9 mouse cellular contexts compared by ENCODE assay signal in the genomic region with DNA sequence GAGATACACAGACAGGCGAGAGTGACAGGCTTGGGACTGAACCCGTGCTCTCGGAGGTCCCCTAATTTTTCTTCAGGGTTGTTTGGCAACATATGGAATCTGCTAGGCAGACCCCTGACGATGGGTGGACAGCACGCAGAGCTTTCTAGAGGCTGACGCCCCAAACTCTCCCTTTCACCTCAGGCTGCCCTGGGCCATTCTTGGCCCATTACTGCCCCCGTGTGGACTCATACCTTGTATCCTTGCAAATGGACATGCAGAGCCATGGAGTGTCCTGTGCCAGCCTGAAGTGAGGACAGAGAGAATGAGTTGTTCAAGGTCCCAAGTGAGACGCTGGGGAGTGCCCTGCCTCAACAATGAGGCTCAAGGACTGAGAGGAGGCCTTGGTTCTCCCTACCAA. TPM values are rescaled to one million over a fixed set of nuclear protein-coding genes. Genes with fewer than 3 reads are reported as not detected.
A peak's percentile ranks its signal among the peaks of the same experiment; 100 is the strongest.
DNase-seq lines count a peak whose midpoint lies in the region; ATAC-seq and TF ChIP-seq lines count a peak whose summit lies in the region.
"Had no signal": no experiment of that assay in that cellular context is flagged by ENCODE, and none has a peak within 500 bp of the region (broad histone marks: within the 10 kb centered on the region; RNA-seq: fewer than 3 reads in every experiment).

No protein-coding gene starts in this region.

- H3K9ac ChIP-seq in heart, embryonic 12.5 days: no peak overlapping the region
- H3K9ac ChIP-seq in ES-Bruce4 (ENCODE audit: low read depth, poor library complexity, severe bottlenecking): no peak overlapping the region
- H3K9ac ChIP-seq: lung, embryonic 15.5 days had no signal

- H3K27ac ChIP-seq in heart, embryonic 12.5 days (ENCODE audit: poor library complexity, severe bottlenecking): no peak overlapping the region
- H3K27ac ChIP-seq in ES-Bruce4 (ENCODE audit: insufficient read depth, low read length): no peak overlapping the region
- H3K27ac ChIP-seq in layer of hippocampus, adult 2 months: no peak overlapping the region

- DNase-seq in heart, adult 18-20 months: peak; percentile 73 to 82
- peak; percentile 62 for DNase-seq in cerebellum, adult 11-12 months
- peak; percentile 72 for DNase-seq in gastrocnemius, postnatal 10 days
- DNase-seq in layer of hippocampus, adult 2 months (ENCODE audit: low spot score in 2 of 2): peak in 1 of 2 experiments; percentile 62
- peak; percentile 74 to 82 for DNase-seq in spleen, postnatal 36 days (ENCODE audit: low spot score in 2 of 2)

- peaks cover 14% of the 10 kb centered on the region for H3K4me1 ChIP-seq in heart, embryonic 12.5 days (replicated peaks)
- H3K4me1 ChIP-seq in ES-Bruce4 (ENCODE audit: control insufficient read depth, insufficient read depth, low read length): no peaks in the 10 kb centered on the region

- 24% methylated on average over 8 of the region's 8 CpGs for WGBS in heart, embryonic 12.5 days

- no peak overlapping the region for H3K4me3 ChIP-seq in heart, embryonic 12.5 days
- H3K4me3 ChIP-seq in ES-Bruce4 (ENCODE audit: low read depth, low read length): no peak overlapping the region
- no peak overlapping the region for H3K4me3 ChIP-seq in layer of hippocampus, adult 2 months
- H3K4me3 ChIP-seq: lung, embryonic 15.5 days had no signal

- no peaks in the 10 kb centered on the region for H3K27me3 ChIP-seq in heart, embryonic 12.5 days (replicated peaks)
- no peaks in the 10 kb centered on the region for H3K27me3 ChIP-seq in ES-Bruce4 (ENCODE audit: control insufficient read depth, insufficient read depth, low read length, poor library complexity, severe bottlenecking)
- H3K27me3 ChIP-seq: lung, embryonic 15.5 days had no signal

- peak; percentile 69 for TF ChIP-seq CTCF in ES-Bruce4 (IDR thresholded peaks at IDR 0.05; ENCODE audit: low read depth, low read length)
- TF ChIP-seq CTCF in layer of hippocampus, adult 2 months (conservative IDR thresholded peaks at IDR 0.05): peak; percentile 78

- H3K36me3 ChIP-seq in heart, embryonic 12.5 days: peaks cover 16% of the 10 kb centered on the region
- peaks cover 8% of the 10 kb centered on the region for H3K36me3 ChIP-seq in ES-Bruce4 (ENCODE audit: control insufficient read depth, insufficient read depth, low read length, poor library complexity, severe bottlenecking)

- TF ChIP-seq EP300 in ES-Bruce4 (IDR thresholded peaks at IDR 0.05; ENCODE audit: insufficient read depth, low read depth, low read length): no peak

- H3K9me3 ChIP-seq in heart, embryonic 12.5 days (replicated peaks): no peaks in the 10 kb centered on the region
- no peaks in the 10 kb centered on the region for H3K9me3 ChIP-seq in ES-Bruce4 (replicated peaks; ENCODE audit: control insufficient read depth, insufficient read depth, low read length, poor library complexity, severe bottlenecking)
- H3K9me3 ChIP-seq: lung, embryonic 15.5 days had no signal

- no peak for ATAC-seq in heart, embryonic 12.5 days (ENCODE audit: insufficient number of reproducible peaks, low FRiP score)
- peak; percentile 43 for ATAC-seq in megakaryocyte progenitor cell, adult 5-6 weeks (replicated peaks; ENCODE audit: poor library complexity)

- no peak for TF ChIP-seq POLR2A in ES-Bruce4 (IDR thresholded peaks at IDR 0.05; ENCODE audit: insufficient read depth, low read length)

- H3K4me2 ChIP-seq in heart, embryonic 12.5 days: no peak overlapping the region
- H3K4me2 ChIP-seq: lung, embryonic 15.5 days had no signal

RNA-seq across cellular contexts. Expression of gene Phykpl, which starts 1.8 kb away (rescaled TPM):
- total RNA-seq in heart, adult 18-20 months (2021): 1 to 10 TPM; 7.8 to 8.5 TPM
- 15.1 and 16.9 TPM in 2 replicates for polyA plus RNA-seq in heart, embryonic 12.5 days (2016; fragmentation: Nextera tagmentation; extraction: Ambion mirVana)
- polyA plus RNA-seq in ES-Bruce4 (2011; ENCODE audit: insufficient read depth, insufficient read length, low read depth, missing spikeins): 8.1 and 10.5 TPM in 2 replicates
- 10 to 100 TPM; 18.9 to 21.7 TPM for total RNA-seq in gastrocnemius, postnatal 10 days (2021)
- total RNA-seq in layer of hippocampus, adult 2 months (2021): 1 to 10 TPM; 8.1 to 9.4 TPM
- total RNA-seq in megakaryocyte progenitor cell, adult 5-6 weeks (2015): 10.7 and 11.2 TPM in 2 replicates
- 9.8 and 15.4 TPM in 2 replicates for total RNA-seq in megakaryocyte progenitor cell, adult 5-6 weeks (2017)

RNA-seq across cellular contexts. Expression of gene Hnrnpab, which starts 23.9 kb away (rescaled TPM):
- total RNA-seq in heart, adult 18-20 months (2021): 100 to 1,000 TPM; 132 to 133 TPM
- 428 and 457 TPM in 2 replicates for polyA plus RNA-seq in heart, embryonic 12.5 days (2016; fragmentation: Nextera tagmentation; extraction: Ambion mirVana)
- polyA plus RNA-seq in ES-Bruce4 (2011; ENCODE audit: insufficient read depth, insufficient read length, low read depth, missing spikeins): 609 and 639 TPM in 2 replicates
- total RNA-seq in gastrocnemius, postnatal 10 days (2021): 100 to 1,000 TPM; 180 to 186 TPM
- 100 to 1,000 TPM; 149 to 155 TPM for total RNA-seq in layer of hippocampus, adult 2 months (2021)
- 645 and 667 TPM in 2 replicates for total RNA-seq in megakaryocyte progenitor cell, adult 5-6 weeks (2015)
- total RNA-seq in megakaryocyte progenitor cell, adult 5-6 weeks (2017): 984 and 1,159 TPM in 2 replicates

RNA-seq across cellular contexts. Expression of gene Nhp2, which starts 36.8 kb away (rescaled TPM):
- 10 to 100 TPM; 21.8 to 23.6 TPM for total RNA-seq in heart, adult 18-20 months (2021)
- 89.6 and 91.9 TPM in 2 replicates for polyA plus RNA-seq in heart, embryonic 12.5 days (2016; fragmentation: Nextera tagmentation; extraction: Ambion mirVana)
- 202 and 205 TPM in 2 replicates for polyA plus RNA-seq in ES-Bruce4 (2011; ENCODE audit: insufficient read depth, insufficient read length, low read depth, missing spikeins)
- total RNA-seq in gastrocnemius, postnatal 10 days (2021): 10 to 100 TPM; 37.4 to 39.1 TPM
- total RNA-seq in layer of hippocampus, adult 2 months (2021): 10 to 100 TPM; 41.7 to 48.2 TPM
- total RNA-seq in megakaryocyte progenitor cell, adult 5-6 weeks (2015): 147 and 165 TPM in 2 replicates
- 117 and 167 TPM in 2 replicates for total RNA-seq in megakaryocyte progenitor cell, adult 5-6 weeks (2017)

RNA-seq across cellular contexts. Expression of gene Rmnd5b, which starts 53.0 kb away (rescaled TPM):
- 10 to 100 TPM; 15.7 to 16.4 TPM for total RNA-seq in heart, adult 18-20 months (2021)
- 27.9 and 28.5 TPM in 2 replicates for polyA plus RNA-seq in heart, embryonic 12.5 days (2016; fragmentation: Nextera tagmentation; extraction: Ambion mirVana)
- polyA plus RNA-seq in ES-Bruce4 (2011; ENCODE audit: insufficient read depth, insufficient read length, low read depth, missing spikeins): 17.9 and 20.2 TPM in 2 replicates
- 10 to 100 TPM; 16.2 to 17.9 TPM for total RNA-seq in gastrocnemius, postnatal 10 days (2021)
- total RNA-seq in layer of hippocampus, adult 2 months (2021): 10 to 100 TPM; 59.8 to 65.2 TPM
- total RNA-seq in megakaryocyte progenitor cell, adult 5-6 weeks (2015): 34.9 TPM in 2 replicates
- total RNA-seq in megakaryocyte progenitor cell, adult 5-6 weeks (2017): 11.4 and 20.4 TPM in 2 replicates
